In genomic region chr10:42501775-42502348, GRCm38 (mm10) we compare ENCODE assay signal across 8 mouse cellular contexts. TPM values are rescaled to one million over a fixed set of nuclear protein-coding genes. Genes with fewer than 3 reads are reported as not detected.
DNase-seq lines count a peak whose midpoint lies in the region; ATAC-seq lines count a peak whose summit lies in the region.

Gene Snx3 (plus strand): TSS chr10:42502030.

- H3K4me2 ChIP-seq in hindbrain, embryonic 15.5 days: peak within 1 kb of the TSS; percentile 82

- H3K36me3 ChIP-seq in hindbrain, embryonic 15.5 days: no peaks in the 10 kb centered on the region

- H3K9me3 ChIP-seq in hindbrain, embryonic 15.5 days: no peaks in the 10 kb centered on the region

- H3K4me1 ChIP-seq in hindbrain, embryonic 15.5 days (replicated peaks): peaks cover 29% of the 10 kb centered on the region

- peak; percentile 98 for ATAC-seq in hindbrain, embryonic 15.5 days (ENCODE audit: low FRiP score, low read depth)

- peak within 1 kb of the TSS; percentile 81 for H3K9ac ChIP-seq in hindbrain, embryonic 15.5 days

- peak within 1 kb of the TSS; percentile 98 for H3K27ac ChIP-seq in hindbrain, embryonic 15.5 days (replicated peaks)

- no peaks in the 10 kb centered on the region for H3K27me3 ChIP-seq in hindbrain, embryonic 15.5 days

- under 1% methylated on average over 66 of the region's 68 CpGs for WGBS in hindbrain, embryonic 15.5 days

- peak within 1 kb of the TSS; percentile 59 for H3K4me3 ChIP-seq in hindbrain, embryonic 15.5 days

- peak; percentile 99 for DNase-seq in R1 (ENCODE audit: low read depth, low spot score)
- peak; percentile 95 to 97 for DNase-seq in cerebellum, postnatal 25 days
- peak; percentile 96 to 98 for DNase-seq in frontal cortex, postnatal 36 days (ENCODE audit: low spot score in 2 of 2)
- DNase-seq in left cerebral cortex, adult 11 months (ENCODE audit: low spot score): peak; percentile 95
- peak; percentile 98 to 99 for DNase-seq in lung, postnatal 4 days
- DNase-seq in retina, postnatal 7 days (ENCODE audit: low read depth, low spot score): peak; percentile 95
- DNase-seq in urinary bladder, postnatal 10 days (ENCODE audit: low spot score): peak; percentile 83

RNA-seq across cellular contexts. Expression of gene Snx3, which starts in this region (rescaled TPM):
- polyA plus RNA-seq in hindbrain, embryonic 15.5 days (2015; fragmentation: Nextera tagmentation; extraction: Ambion mirVana): 308 and 309 TPM in 2 replicates

Comparison
In these comparisons a context has a peak if more than half of its experiments do, and no peak if none do; other contexts are left out.
1. Peak in every context shown above with its lines: DNase-seq, ATAC-seq, H3K4me3 ChIP-seq and H3K27ac ChIP-seq.